20 mouse cellular contexts compared by ENCODE assay signal in the genomic region with DNA sequence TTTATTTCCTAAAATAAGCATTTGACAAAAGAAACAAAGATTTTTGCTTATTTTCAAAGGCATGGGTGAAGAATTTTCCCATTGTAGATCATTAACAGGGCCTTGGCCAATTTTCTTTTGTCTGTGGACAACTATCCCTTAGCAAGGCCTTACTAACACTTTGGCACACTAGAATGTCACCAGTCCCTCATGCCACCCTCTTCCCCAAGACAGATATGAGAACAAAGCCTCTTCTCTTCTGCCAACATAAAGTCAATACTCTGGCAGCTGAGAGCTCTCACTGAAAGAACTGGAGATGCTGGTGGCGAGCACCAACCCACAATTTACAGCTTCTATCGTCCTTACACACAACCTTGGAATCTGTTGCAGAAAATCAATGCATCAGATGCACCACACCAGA.
DNase-seq lines count a peak whose midpoint lies in the region; ATAC-seq and TF ChIP-seq lines count a peak whose summit lies in the region.
"Had no signal": no experiment of that assay in that cellular context is flagged by ENCODE, and none has a peak within 500 bp of the region (broad histone marks: within the 10 kb centered on the region; RNA-seq: fewer than 3 reads in every experiment).

No protein-coding gene starts in this region.

- no peaks in the 10 kb centered on the region for H3K36me3 ChIP-seq in liver, adult 2 months (ENCODE audit: control insufficient read depth, insufficient read depth, low read length)
- H3K36me3 ChIP-seq in liver, embryonic 11.5 days (ENCODE audit: control insufficient read depth, insufficient read depth, low read length): no peaks in the 10 kb centered on the region
- H3K36me3 ChIP-seq: embryonic facial prominence, embryonic 12.5 days; forebrain, embryonic 15.5 days; heart, embryonic 15.5 days had no signal

- H3K27me3 ChIP-seq in liver, adult 2 months (ENCODE audit: control insufficient read depth, insufficient read depth, low read length): no peaks in the 10 kb centered on the region
- no peaks in the 10 kb centered on the region for H3K27me3 ChIP-seq in liver, embryonic 11.5 days (replicated peaks; ENCODE audit: control insufficient read depth, insufficient read depth, low read length)
- H3K27me3 ChIP-seq: embryonic facial prominence, embryonic 12.5 days; forebrain, embryonic 15.5 days; heart, embryonic 15.5 days had no signal

- DNase-seq in layer of hippocampus, adult 2 months (ENCODE audit: low spot score in 2 of 2): no peak
- DNase-seq in layer of hippocampus, adult 9-10 months (ENCODE audit: low spot score): no peak
- peak; percentile 63 for DNase-seq in liver, adult 2 months (ENCODE audit: extremely low read depth, low read depth, low spot score)
- no peak for DNase-seq in liver, embryonic 11.5 days (ENCODE audit: low spot score)
- DNase-seq in brain, embryonic 14.5 days (ENCODE audit: low read depth): peak; percentile 13
- peak; percentile 6 for DNase-seq in retina, embryonic 14.5 days (ENCODE audit: low spot score)
- no peak for DNase-seq in lung, postnatal 14 days
- DNase-seq in spleen, adult 18-20 months: no peak
- DNase-seq: adrenal gland, adult 2 months; adrenal gland, postnatal 25 days; cerebellum, adult 11 months; cerebellum, adult 8-10 months; cerebellum, postnatal 14 days; gastrocnemius, postnatal 14 days; heart, adult 2 months; heart, postnatal 14 days had no signal

- H3K4me1 ChIP-seq in liver, adult 2 months (ENCODE audit: control insufficient read depth, insufficient read depth, low read length): peaks cover 4% of the 10 kb centered on the region; the same call in 1 of the 2 replicates
- H3K4me1 ChIP-seq in liver, embryonic 11.5 days (replicated peaks; ENCODE audit: control insufficient read depth, insufficient read depth, low read length): no peaks in the 10 kb centered on the region
- H3K4me1 ChIP-seq: embryonic facial prominence, embryonic 12.5 days; forebrain, embryonic 15.5 days; heart, embryonic 15.5 days had no signal

- no peak for TF ChIP-seq POLR2A in liver, adult 2 months (IDR thresholded peaks at IDR 0.05; ENCODE audit: extremely low read depth, insufficient read depth, low read length)
- no peak for TF ChIP-seq POLR2A in brain, embryonic 14.5 days (IDR thresholded peaks at IDR 0.05; ENCODE audit: borderline replicate concordance, extremely low read depth, insufficient read depth, insufficient read length, poor library complexity, severe bottlenecking)

- no peaks in the 10 kb centered on the region for H3K79me2 ChIP-seq in liver, adult 2 months (ENCODE audit: control insufficient read depth, insufficient read depth, low read length)

- H3K4me2 ChIP-seq in liver, embryonic 11.5 days: no peak overlapping the region
- H3K4me2 ChIP-seq: embryonic facial prominence, embryonic 12.5 days; forebrain, embryonic 15.5 days; heart, embryonic 11.5 days; heart, embryonic 15.5 days had no signal

- WGBS in liver, adult 2 months: 5% methylated on average over 2 of the region's 2 CpGs
- 64% methylated on average over 2 of the region's 2 CpGs for WGBS in liver, embryonic 11.5 days

- H3K9ac ChIP-seq in liver, adult 2 months (ENCODE audit: low read depth, low read length): no peak overlapping the region
- H3K9ac ChIP-seq in liver, embryonic 11.5 days (ENCODE audit: low read depth, low read length): no peak overlapping the region
- H3K9ac ChIP-seq: embryonic facial prominence, embryonic 12.5 days; forebrain, embryonic 15.5 days; heart, embryonic 15.5 days had no signal

- H3K4me3 ChIP-seq in layer of hippocampus, adult 2 months: no peak overlapping the region
- H3K4me3 ChIP-seq in liver, adult 2 months (ENCODE audit: insufficient read depth, low read depth, low read length): no peak overlapping the region
- H3K4me3 ChIP-seq in liver, embryonic 11.5 days (ENCODE audit: low read depth, low read length): no peak overlapping the region
- H3K4me3 ChIP-seq: embryonic facial prominence, embryonic 12.5 days; forebrain, embryonic 15.5 days; heart, adult 2 months; heart, embryonic 15.5 days had no signal

- no peak for TF ChIP-seq CTCF in layer of hippocampus, adult 2 months (conservative IDR thresholded peaks at IDR 0.05)
- no peak for TF ChIP-seq CTCF in liver, adult 2 months (IDR thresholded peaks at IDR 0.05; ENCODE audit: low read depth, low read length)
- no peak for TF ChIP-seq CTCF in brain, embryonic 14.5 days (IDR thresholded peaks at IDR 0.05; ENCODE audit: borderline replicate concordance, extremely low read depth, insufficient read depth, insufficient read length)

- H3K9me3 ChIP-seq in liver, embryonic 11.5 days (ENCODE audit: control insufficient read depth, low read length): no peaks in the 10 kb centered on the region
- H3K9me3 ChIP-seq: embryonic facial prominence, embryonic 12.5 days; forebrain, embryonic 15.5 days; heart, embryonic 15.5 days had no signal

- H3K27ac ChIP-seq in layer of hippocampus, adult 2 months: peak overlapping the region; percentile 59; the same call in 1 of the 2 replicates
- H3K27ac ChIP-seq in liver, adult 2 months (replicated peaks; ENCODE audit: insufficient read depth, low read depth, low read length): no peak overlapping the region
- no peak overlapping the region for H3K27ac ChIP-seq in liver, embryonic 11.5 days (ENCODE audit: low read depth, low read length)
- H3K27ac ChIP-seq: embryonic facial prominence, embryonic 12.5 days; forebrain, embryonic 15.5 days; heart, adult 2 months; heart, embryonic 15.5 days had no signal

- no peak for ATAC-seq in liver, embryonic 11.5 days (replicated peaks; ENCODE audit: low FRiP score)
- ATAC-seq: forebrain, embryonic 15.5 days had no signal

Comparison
In these comparisons a context has a peak if more than half of its experiments do, and no peak if none do; other contexts are left out.
1. DNase-seq: peak in liver, adult 2 months (single experiment), brain, embryonic 14.5 days (single experiment) and retina, embryonic 14.5 days (single experiment); none in layer of hippocampus, adult 2 months (0 of 2), layer of hippocampus, adult 9-10 months (single experiment), liver, embryonic 11.5 days (single experiment), lung, postnatal 14 days (single experiment) and spleen, adult 18-20 months (0 of 2).